Mouse (Mus musculus) liver, embryonic 16.5 days (tissue): ENCODE measurements at regions not wholly inside any gene's neighbourhood (a gene's known extent, or its start where the extent isn't known, plus 50 kb on each side); places are given as distances from the start of the nearest gene placed in this dataset.

Experiments used
- ATAC-seq: fragments of 200-750 bp; cut with Nextera tagmentation; 2 replicates; pipeline ENCODE4 v1.8.0; 2017; ENCODE audit warnings: low read depth, mild to moderate bottlenecking, moderate number of reproducible peaks, moderate library complexity
- H3K27ac ChIP-seq: fragments of 300-500 bp; sonication (generic); 2 replicates; pipeline ENCODE4 v1.5.1; 2014; ENCODE audit warnings: mild to moderate bottlenecking, low read length
- H3K27me3 ChIP-seq: fragments of 300-500 bp; sonication (generic); 2 replicates; pipeline ENCODE4 v1.6.1; 2014; ENCODE audit warnings: low read depth, low read length, mixed read lengths; ENCODE audit not compliant: control insufficient read depth, insufficient read depth
- H3K36me3 ChIP-seq: fragments of 300-500 bp; sonication (generic); 2 replicates; pipeline ENCODE4 v1.6.1; 2014; ENCODE audit warnings: mild to moderate bottlenecking; ENCODE audit not compliant: control insufficient read depth, insufficient read depth
- H3K4me1 ChIP-seq: fragments of 300-500 bp; sonication (generic); 2 replicates; pipeline ENCODE4 v1.6.1; 2014; ENCODE audit warnings: low read depth, low read length, mixed read lengths; ENCODE audit not compliant: control insufficient read depth
- H3K4me2 ChIP-seq: fragments of 300-500 bp; sonication (generic); 2 replicates; pipeline ENCODE4 v1.6.1; 2014; ENCODE audit warnings: low read depth, low read length, mixed read lengths
- H3K4me3 ChIP-seq: fragments of 300-500 bp; sonication (generic); 2 replicates; pipeline ENCODE4 v1.5.1; 2014; ENCODE audit warnings: low read depth, mild to moderate bottlenecking, low read length
- H3K9ac ChIP-seq: fragments of 300-500 bp; sonication (generic); 2 replicates; pipeline ENCODE4 v1.6.1; 2014; ENCODE audit warnings: low read depth, low read length
- H3K9me3 ChIP-seq: fragments of 300-500 bp; sonication (generic); replicated peaks from 2 replicates; pipeline ENCODE4 v1.6.1; 2016; ENCODE audit warnings: low read length; ENCODE audit not compliant: control insufficient read depth
- WGBS: fragments of 180-500 bp; shearing (Covaris S2); extraction: QIAGEN DNeasy Blood & Tissue Kit; methylation state at CpG from one replicate; pipeline ENCODE4 v1.1.7; 2014; ENCODE audit not compliant: insufficient replicate concordance; 5-methylcytosine and 5-hydroxymethylcytosine counted together

DNA sequence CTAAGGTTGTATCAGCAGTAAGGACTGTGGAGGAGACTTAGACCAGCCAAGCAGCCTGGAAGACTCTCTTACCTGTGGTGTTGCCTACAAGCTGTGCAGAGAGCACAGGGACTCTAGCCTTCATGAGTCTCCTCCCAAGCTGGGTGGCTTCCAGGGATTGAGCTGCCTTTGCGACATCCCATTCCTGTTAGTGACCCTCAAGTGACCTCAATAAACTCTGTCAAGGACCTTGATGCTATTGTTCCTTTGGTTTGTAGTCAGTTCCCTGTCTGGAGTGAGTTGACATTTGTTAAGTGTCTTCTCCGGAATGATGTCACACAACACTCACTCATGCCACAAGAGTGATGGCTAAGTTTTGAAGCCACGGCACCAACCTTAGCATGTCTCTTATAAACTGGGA lies 211.0 kb downstream of the Cd83 start:
- Histone ChIP-seq H3K4me3 (no peak overlapping the region), H3K36me3 (no peaks in the 10 kb centered on the region), H3K27ac (no peak overlapping the region), H3K4me1 (no peaks in the 10 kb centered on the region), H3K27me3 (no peaks in the 10 kb centered on the region), H3K9ac (no peak overlapping the region), H3K9me3 (no peaks in the 10 kb centered on the region), H3K4me2 (no peak overlapping the region)
- 51% methylated on average over 3 of the region's 3 CpGs for WGBS
- no peak for ATAC-seq

GRCm38 (mm10) chr13:44001861-44002545 lies 217.4 kb downstream of the Cd83 start:
- H3K27ac ChIP-seq = no peak overlapping the region

GRCm38 (mm10) chr13:44012868-44013267 lies 228.3 kb downstream of the Cd83 start:
- 59% methylated on average over 2 of the region's 2 CpGs for WGBS
- no peak overlapping the region for H3K4me2 ChIP-seq
- no peak overlapping the region for H3K9ac ChIP-seq
- H3K9me3 ChIP-seq = no peaks in the 10 kb centered on the region
- no peaks in the 10 kb centered on the region for H3K36me3 ChIP-seq
- no peak overlapping the region for H3K27ac ChIP-seq
- H3K4me1 ChIP-seq = no peaks in the 10 kb centered on the region
- no peak overlapping the region for H3K4me3 ChIP-seq
- no peak for ATAC-seq
- H3K27me3 ChIP-seq = no peaks in the 10 kb centered on the region

More at GRCm38 (mm10) chr13:44001861-44002545, 217.4 kb downstream of the Cd83 start:
- Histone ChIP-seq H3K9me3 (peaks cover 3% of the 10 kb centered on the region; the same call in 1 of the 2 replicates), H3K4me2 (no peak overlapping the region), H3K9ac (no peak overlapping the region), H3K36me3 (no peaks in the 10 kb centered on the region), H3K4me3 (no peak overlapping the region), H3K4me1 (no peaks in the 10 kb centered on the region), H3K27me3 (no peaks in the 10 kb centered on the region)
- no peak for ATAC-seq
- whole genome bisulfite sequencing = 68% methylated on average over 12 of the region's 12 CpGs

DNA sequence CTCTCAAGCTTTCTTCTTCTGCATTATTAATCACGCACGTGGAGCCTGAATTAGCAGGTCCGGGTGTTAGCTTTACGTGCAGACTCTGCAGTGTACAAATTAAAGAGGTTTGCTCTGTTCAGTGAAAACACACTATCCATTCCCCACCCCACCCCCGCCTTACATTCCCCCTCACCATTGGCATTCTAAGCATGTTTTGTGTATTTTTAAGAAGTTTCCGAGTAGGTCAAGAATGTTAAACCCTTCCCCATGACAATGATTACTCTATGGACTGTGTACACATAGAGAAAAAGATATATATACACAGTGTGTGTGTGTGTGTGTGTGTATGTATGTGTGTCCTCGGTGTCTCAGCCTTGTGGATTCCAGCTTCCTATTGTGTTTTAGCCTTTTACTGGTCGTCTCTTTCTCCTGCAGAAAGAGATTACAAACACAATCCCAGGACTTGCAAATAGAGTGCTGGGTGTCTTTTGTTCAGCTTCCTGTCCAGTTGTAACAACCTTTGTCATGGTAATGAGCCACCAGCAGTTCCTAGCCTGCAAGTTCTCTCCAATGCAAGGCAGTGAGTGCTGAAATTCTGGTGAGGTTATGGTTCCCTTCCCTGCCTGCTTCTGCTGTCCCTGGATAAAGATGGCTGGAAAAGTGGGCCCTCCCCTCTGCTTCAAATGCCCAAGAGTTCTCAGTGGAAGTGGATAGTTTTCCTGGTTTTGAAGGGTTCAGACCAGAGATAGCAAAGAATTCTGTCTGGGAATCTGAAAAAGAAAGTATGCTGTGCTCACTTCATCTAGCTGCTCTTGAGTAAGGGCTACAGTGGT lies 234.1 kb downstream of the Cd83 start:
- H3K9ac ChIP-seq = no peak overlapping the region
- ATAC-seq = no peak
- H3K9me3 ChIP-seq = no peaks in the 10 kb centered on the region
- H3K27ac ChIP-seq = no peak overlapping the region
- WGBS = 40% methylated on average over 8 of the region's 8 CpGs
- no peaks in the 10 kb centered on the region for H3K4me1 ChIP-seq
- no peak overlapping the region for H3K4me3 ChIP-seq
- no peaks in the 10 kb centered on the region for H3K27me3 ChIP-seq
- no peak overlapping the region for H3K4me2 ChIP-seq
- no peaks in the 10 kb centered on the region for H3K36me3 ChIP-seq

- H3K27ac ChIP-seq = no peak overlapping the region
- no peak for ATAC-seq
- no peak overlapping the region for H3K4me3 ChIP-seq
- no peaks in the 10 kb centered on the region for H3K4me1 ChIP-seq
- H3K27me3 ChIP-seq = no peaks in the 10 kb centered on the region
- no peaks in the 10 kb centered on the region for H3K9me3 ChIP-seq
- no peak overlapping the region for H3K4me2 ChIP-seq
- H3K36me3 ChIP-seq = no peaks in the 10 kb centered on the region
- H3K9ac ChIP-seq = no peak overlapping the region
Observed at GRCm38 (mm10) chr13:44019304-44019583, 234.7 kb downstream of the Cd83 start.

DNA sequence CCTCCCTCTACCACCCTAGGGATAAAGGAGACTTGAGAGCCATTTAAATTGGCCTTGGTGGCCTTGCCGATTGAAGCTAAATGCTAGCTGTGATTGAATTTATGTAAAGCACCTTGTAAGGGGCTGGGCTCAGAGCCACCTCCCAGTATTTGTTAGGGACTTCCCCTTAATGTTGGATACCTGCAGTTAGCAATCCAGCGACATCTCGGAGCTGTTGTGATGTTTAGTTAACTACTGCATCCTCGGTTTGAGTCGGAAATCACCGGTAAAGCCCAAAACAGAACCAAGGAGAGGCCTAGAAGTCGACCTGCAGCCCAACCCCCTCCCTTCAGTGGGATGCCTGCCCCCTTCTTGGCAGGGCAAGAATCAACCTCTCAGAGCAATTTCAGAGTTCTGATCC lies 236.3 kb downstream of the Cd83 start:
- Histone ChIP-seq H3K4me3 (no peak overlapping the region), H3K4me2 (no peak overlapping the region), H3K27me3 (no peaks in the 10 kb centered on the region), H3K9me3 (no peaks in the 10 kb centered on the region), H3K36me3 (no peaks in the 10 kb centered on the region), H3K27ac (no peak overlapping the region), H3K4me1 (no peaks in the 10 kb centered on the region), H3K9ac (no peak overlapping the region)
- WGBS = 40% methylated on average over 7 of the region's 7 CpGs
- no peak for ATAC-seq

DNA sequence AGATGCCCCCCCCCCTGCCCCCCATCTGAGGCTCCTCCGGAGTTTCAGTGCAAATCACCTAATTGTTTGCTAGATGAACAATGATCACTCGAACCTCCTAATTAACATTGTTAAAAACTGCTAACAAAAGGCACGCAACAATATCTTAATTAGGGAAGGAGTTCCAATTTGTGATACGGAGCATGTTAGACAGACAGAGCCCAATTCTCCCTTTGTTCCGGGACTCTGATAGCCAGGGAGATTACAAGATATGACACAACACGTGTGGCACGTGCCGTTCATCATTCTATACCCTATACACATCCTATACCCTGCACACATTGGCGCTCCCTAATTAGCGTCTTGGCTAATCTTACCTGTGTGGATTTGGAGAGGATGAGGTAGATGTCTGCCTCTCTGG lies 237.5 kb downstream of the Cd83 start:
- Histone ChIP-seq H3K27ac (no peak overlapping the region), H3K9me3 (no peaks in the 10 kb centered on the region), H3K27me3 (no peaks in the 10 kb centered on the region), H3K4me2 (no peak overlapping the region), H3K36me3 (no peaks in the 10 kb centered on the region), H3K9ac (no peak overlapping the region), H3K4me1 (no peaks in the 10 kb centered on the region), H3K4me3 (no peak overlapping the region)
- 65% methylated on average over 10 of the region's 10 CpGs for WGBS
- no peak for ATAC-seq

DNA sequence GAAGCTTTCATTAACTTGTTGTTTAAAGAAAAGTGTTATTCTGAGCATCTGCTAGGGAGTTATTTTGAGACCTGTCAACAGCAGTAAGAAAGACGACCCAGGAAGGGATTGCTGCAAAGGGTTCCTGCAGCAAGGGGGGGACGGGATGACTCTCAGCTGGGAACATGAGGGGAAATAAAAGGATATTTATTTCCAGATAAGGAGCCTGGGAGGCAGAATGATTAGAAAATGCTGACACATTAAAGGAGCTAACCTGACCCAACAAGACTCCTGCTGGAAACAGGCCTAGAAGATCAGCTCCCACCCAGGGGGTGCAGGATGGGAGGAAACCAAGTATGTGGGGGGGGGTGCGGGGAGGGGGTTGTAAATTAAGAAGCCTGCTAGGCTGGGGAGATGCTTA lies 240.0 kb downstream of the Cd83 start:
- Histone ChIP-seq H3K4me1 (no peaks in the 10 kb centered on the region), H3K9ac (no peak overlapping the region), H3K9me3 (no peaks in the 10 kb centered on the region), H3K36me3 (no peaks in the 10 kb centered on the region), H3K4me2 (no peak overlapping the region), H3K27me3 (no peaks in the 10 kb centered on the region), H3K27ac (no peak overlapping the region), H3K4me3 (no peak overlapping the region)
- ATAC-seq = no peak
- WGBS = 36% methylated on average over 3 of the region's 3 CpGs

DNA sequence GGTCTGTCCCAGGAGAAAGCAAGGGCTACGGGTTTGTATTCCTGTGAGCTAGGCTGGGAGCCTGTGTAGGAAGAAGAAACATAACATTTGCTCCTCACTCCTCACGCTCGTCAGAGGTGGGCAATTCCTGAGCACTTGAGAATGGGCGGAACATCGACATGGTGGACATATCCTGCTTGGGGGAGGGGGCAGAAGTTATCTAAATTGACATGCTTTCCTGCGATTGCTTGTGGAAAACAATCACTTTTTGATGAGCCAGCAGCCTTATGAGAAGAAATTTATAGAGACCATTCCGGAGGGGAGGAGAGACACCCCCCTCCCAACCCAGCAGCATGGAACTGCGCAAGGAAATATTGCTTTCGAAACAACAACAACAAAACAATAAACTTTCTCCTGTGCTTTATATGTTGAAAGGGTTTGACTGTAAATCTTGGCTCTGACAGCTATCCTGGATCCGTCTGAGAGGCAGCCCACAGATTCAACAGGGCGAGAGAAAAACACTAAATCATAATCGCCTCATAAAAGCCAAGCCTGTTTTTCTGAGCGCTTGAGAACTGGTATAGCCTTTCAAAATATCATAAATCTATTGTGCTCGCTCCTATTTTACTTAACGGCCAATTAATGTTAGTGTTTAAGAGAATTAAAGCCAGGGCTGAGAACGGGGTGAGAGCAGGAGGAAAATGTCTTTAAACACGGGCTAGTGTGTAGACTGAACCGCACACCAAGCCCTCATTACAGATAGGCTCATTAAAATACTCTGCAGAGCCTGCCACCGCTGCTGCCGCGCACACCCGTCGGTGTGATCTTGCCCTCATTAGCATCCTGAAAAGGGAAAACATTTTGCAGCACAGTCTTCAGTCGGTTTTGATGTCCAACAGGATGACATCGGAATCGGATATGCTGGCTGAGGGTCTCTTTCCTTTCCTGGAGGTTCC lies 242.0 kb downstream of the Cd83 start:
- Histone ChIP-seq H3K4me3 (no peak overlapping the region), H3K4me2 (no peak overlapping the region), H3K9ac (no peak overlapping the region), H3K27me3 (no peaks in the 10 kb centered on the region), H3K4me1 (no peaks in the 10 kb centered on the region), H3K36me3 (no peaks in the 10 kb centered on the region), H3K9me3 (no peaks in the 10 kb centered on the region), H3K27ac (no peak overlapping the region)
- ATAC-seq = no peak
- WGBS = 29% methylated on average over 26 of the region's 26 CpGs
